Mouse (Mus musculus): ENCODE results near the gene Bicra.

Gene Bicra

DNA sequence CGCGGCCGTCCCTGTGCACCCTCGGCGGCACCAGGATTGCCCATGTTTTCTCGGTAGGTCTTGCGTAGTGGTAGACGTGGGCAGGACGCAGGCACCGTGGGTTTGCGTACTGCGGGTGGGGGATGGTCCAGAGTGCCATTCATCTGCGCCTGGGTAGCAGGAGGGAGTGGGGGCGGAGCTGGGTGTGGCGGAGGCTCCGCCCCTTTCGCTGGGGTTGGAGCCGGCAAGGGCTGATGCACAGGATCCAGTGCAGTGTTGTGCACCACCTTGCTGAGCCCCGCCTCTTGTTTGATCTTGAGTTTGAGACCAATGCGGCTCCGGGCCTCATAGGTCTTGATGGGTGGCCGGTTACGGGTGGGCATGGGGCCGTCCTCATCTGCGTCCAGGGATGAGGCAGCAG, 75.5 kb downstream of the Bicra start:
- no peak for DNase-seq (ENCODE audit: low spot score)

DNA sequence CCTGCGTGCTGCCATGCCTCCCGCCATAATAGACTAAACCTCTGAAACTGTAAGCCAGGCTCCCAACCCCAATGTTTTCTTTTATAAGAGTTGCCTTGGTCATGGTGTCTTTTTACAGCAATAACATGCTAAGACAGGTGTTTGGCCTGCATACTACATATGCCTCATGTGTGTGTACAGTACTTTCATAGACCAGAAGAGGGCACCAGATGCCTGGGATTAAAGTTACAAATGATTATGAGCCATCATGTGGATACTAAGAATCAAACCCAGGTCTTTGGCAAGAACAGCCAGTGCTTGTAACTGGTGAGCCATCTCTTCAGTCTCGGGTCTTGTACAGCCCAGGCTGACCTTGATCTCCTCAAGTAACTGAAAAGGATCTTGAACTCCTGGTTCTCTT, 78.0 kb downstream of the Bicra start:
- DNase-seq (ENCODE audit: low spot score) = no peak

DNA sequence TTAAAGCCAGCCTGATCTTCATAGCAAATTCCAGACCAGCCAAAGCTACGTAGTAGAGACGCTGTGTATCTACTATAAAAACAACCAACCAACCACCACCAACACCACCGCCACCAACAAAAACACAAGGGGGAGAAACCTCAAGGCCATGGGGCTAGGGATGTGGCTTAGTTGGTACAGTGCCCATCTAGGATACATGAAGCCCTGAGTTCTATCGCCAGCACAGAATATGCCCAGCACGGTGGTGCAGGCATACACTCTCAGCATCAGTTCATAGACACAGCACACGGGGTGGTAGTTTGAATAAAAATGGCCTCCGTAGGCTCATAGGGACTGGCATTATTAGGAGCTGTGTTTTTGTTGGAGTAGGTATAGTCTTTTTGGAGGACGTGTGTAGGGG, 79.4 kb downstream of the Bicra start:
- no peak for DNase-seq (ENCODE audit: low spot score)

DNA sequence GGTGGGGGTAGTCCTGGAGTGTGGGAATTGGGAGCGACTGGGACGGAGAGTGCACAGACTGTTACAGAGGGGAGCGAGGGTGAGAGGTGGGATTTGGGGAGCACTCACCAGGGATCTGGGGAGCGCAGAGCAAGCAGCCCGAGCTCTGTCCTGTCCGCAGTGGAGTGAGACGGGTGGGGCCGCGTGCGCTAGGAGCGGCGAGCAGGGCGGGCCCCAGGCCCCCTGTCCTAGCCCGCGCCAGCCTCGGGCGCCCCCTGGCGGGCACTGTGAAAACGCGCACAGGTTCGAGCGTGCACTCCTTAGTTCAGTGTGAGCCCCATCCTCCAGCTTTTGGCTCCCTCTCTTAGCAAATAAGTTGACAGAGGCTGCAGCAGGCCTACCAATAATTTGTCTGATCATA, 80.4 kb downstream of the Bicra start, which contains the start of gene Ehd2:
Gene Ehd2 (minus strand): TSS at position 256 of the 400 bp plus-strand sequence.
- peak; percentile 86 for DNase-seq (ENCODE audit: low spot score)

DNA sequence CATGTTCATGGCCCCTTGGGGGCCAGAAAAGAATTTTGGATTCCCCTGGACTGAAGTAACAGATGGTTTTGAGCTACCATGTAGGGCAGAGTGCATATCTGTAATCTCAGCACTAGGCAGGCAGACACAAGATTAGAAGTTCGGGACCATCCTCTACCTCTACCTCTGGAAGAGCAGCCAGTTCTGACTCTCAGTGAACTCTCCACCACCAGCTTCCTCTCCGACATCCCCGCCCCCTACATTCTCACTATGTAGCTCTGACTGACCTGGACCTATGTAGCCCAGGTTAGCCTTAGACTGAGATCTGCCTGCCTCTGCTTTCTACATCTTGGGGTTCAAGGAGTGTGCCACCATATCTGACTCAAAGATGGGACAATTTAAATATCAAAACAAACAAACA, 81.2 kb downstream of the Bicra start:
- DNase-seq (ENCODE audit: low spot score) = no peak

DNA sequence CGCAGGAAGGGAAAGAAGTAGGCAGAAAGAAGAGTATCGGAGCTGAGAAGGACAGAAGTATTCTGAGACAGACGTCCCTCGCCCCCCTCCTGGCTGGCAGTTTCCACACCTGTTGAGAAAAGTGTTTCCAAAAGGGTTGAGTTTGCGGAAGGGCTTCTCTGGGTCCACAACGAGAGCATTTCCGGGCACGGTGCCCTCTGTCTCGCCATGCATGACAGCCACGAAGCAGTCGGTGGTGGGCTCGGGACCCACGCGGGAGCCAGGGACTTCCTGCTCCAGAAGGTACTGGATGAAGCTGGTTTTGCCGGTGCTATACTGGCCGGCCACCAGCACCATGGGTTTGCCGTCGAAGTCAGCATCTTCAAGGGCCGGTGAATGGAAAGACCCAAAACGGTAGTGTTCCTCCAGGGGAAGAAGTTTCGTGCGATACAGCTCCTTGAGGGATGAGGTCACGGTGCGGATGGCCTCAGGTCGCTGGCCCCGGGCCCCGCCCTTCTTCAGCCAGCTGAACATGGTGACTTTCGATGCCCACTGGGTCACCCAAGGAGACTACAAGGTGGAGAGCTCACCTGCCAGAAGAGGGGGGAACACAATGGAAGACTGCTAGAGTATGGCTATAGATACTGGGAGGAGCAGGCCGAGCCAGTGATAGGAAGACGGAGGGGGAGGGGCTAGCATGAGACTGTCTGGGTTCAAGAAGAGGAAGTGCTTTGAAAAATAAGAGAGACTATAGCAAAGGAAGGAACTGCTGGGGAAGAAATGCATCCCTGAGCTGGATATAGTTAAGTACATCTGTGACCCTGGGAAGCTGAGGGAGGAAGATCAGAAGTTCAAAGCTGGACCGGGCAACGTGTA, 83.7 kb downstream of the Bicra start:
- no peak for DNase-seq (ENCODE audit: low spot score)

DNA sequence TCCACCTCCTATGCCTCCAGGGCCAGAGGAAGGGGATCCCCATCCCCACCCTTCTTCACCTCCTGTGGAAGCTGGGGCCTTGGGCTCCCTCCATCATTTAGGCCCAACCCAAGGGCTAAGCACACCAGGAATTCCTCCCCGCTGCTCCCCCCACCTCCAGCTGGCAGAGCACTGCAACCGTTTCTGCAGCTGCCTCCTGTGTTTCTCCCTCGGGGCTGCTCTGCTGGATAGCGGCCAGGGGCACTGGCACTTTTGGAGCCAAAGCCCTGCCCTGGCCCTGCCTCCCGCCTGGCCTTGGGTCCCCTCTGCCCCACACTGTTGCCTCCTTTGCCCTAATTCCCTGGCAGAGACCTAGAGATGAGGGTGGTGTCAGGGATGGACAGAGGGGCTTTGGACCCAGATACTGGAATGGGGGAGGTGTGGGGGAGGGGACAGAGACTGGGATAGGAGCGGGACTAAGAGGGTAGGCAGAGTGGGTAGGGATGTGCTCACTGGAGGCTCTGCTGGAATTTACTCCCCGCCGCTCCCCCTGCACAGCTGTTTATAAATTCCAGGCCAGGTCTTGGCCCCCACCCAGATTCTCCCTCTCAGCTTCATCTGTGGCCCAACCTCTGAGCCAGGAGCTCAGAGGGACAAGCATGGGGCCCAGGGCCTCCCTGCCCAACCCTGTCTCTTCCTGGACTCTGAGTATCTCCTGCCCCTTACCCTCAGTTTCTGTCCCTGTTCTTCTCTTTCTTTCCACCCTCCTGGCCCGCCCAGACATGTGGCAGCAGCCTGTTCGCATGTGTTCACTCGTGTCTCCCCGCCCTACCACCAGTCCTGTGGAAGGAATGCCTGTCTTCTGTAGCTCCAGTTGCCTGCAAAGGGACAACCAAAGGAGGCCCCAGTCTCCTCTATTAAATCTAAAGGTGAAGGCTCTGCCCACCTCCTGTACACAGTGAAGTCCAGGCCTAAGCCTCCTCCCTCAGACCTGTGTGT, 85.1 kb downstream of the Bicra start:
- peak; percentile 35 for DNase-seq (ENCODE audit: low spot score)

DNA sequence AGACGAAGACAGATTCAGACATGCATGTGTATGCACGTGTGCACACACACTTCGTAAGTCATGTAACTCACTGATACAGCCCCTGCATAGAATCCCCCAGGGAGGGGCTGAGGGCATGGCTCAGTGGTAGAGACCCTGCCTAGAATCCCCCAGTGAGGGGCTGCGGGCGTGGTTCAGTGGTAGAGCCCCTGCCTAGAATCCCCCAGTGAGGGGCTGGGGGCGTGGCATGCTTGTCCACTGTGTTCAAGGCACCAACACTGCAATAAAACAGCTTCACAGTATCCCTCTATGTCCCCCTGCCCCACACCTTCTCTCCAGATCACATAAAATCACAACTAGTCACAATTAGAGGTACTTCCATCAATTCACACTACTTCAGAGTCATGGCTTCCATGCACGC, 85.9 kb downstream of the Bicra start:
- DNase-seq (ENCODE audit: low spot score) = no peak

DNA sequence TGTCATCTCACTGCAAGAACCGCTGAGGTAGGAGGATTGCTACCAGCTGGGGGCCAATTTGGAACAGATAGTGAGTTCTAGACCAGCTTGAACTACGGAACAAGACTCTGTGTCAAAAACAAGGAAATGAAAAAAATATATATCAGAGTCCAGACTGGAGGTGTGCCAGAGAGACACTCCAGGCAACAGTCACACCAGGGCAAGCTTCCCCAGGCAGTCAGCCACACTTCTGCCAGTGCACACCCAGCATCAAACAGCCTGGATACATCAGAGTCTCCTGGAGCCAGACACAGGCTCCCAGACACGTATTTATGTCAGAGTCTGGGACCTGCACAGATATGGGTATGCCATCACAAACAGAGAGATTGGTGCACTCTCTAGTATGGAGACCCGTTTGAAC, 86.5 kb downstream of the Bicra start:
- DNase-seq (ENCODE audit: low spot score) = no peak

DNA sequence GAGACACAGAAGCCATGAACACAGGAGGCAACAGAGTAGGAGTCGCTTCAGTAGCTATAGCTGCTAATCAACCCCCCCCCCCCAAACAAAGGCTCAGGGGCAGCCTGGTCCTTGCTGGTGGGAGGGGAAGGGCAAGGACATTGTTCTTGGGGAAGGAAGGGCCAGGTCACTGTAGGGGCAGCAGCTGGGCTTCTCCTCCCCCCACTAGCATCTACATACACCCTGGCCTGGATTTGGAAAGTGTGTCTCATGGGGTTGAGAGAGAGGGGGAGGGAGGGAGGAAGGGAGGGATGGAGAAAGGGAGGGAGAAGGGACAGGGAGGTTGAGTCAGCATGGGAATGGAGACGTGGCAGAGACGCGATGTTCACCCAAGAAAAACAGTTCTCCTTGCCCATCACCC, 87.0 kb downstream of the Bicra start:
- peak; percentile 51 for DNase-seq (ENCODE audit: low spot score)

DNA sequence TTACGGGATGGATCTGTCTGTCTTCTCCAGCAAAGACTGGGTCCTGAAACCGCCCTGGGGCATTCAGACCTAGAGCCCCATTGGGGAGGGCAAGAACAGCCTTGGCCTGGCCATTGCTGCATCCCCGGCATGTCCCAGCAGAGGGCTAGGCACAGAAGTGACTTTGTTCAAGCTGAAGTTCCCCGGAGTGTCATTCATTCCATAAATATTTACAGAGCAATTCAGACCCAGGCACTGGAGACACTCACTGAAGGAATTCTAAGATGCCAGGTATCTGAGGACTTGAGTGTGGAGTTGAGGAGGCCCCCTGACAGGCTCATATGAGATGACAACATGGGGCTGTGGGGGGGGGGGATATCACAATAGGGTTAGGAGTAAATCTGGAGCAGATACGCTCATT, 91.6 kb downstream of the Bicra start:
- DNase-seq (ENCODE audit: low spot score) = no peak

DNA sequence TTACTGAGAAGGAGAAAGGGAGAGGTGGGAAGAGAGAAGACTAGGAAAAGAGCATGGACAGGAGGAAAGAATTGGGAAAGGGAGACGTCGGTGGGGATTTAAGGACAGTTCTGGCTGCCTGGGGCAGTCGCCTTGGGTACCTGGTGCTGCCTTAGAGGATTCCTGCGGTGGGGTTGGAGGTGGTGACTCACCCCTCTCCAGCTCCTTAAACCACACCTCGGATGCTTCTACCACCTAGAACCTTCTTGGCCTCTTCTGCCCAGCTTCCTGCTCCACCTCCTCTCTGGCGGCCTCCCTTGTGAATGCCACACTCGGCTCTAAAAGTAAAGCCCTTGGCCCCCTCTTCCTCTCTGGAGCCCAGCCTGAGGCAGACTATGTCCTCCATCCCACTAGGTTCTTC, 92.2 kb downstream of the Bicra start:
- no peak for DNase-seq (ENCODE audit: low spot score)

DNA sequence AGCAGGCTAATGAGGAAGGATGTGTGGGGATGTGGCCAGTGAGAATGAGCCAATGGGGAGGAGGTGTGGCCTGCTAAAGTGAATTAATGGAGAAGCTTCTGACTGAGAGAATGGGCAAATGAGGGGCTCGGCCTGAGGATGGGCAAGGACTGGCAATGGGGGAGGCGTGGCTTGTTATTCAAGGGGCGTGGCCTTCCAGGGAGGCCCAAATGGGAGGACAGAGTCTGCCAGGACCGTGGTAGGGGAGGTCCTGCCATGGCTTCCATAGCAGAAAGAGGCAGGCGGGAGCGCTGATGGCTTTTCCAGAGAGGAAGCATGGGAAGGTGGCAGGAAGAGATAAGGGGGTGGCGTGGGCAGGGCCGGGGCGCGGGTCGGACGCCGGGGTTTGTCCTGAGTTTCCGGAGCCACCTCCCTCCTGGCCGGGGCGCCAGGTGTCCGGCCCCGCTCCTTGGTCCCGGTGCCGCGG, 92.7 kb downstream of the Bicra start:
- DNase-seq (ENCODE audit: low spot score) = peak; percentile 69

DNA sequence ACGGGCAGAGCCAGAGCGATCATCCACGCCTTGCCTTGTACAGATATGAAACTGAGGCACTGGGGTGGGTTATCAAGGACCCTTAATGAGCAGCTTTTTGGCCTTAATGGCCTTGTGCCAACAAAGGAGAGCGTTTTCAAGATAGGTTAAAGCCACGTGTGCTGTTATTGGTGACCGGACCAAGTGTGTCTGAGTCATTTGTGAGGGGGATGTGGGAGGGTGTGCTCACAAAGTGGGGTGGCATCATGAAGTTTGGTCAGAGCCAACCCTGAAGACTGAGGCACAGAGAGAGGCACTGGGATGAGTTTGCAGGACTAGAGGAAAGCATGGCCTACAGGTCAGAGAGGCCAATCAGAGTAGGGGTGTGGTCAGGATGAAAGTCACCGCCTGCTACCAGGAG, 93.3 kb downstream of the Bicra start:
- no peak for DNase-seq (ENCODE audit: low spot score)

DNA sequence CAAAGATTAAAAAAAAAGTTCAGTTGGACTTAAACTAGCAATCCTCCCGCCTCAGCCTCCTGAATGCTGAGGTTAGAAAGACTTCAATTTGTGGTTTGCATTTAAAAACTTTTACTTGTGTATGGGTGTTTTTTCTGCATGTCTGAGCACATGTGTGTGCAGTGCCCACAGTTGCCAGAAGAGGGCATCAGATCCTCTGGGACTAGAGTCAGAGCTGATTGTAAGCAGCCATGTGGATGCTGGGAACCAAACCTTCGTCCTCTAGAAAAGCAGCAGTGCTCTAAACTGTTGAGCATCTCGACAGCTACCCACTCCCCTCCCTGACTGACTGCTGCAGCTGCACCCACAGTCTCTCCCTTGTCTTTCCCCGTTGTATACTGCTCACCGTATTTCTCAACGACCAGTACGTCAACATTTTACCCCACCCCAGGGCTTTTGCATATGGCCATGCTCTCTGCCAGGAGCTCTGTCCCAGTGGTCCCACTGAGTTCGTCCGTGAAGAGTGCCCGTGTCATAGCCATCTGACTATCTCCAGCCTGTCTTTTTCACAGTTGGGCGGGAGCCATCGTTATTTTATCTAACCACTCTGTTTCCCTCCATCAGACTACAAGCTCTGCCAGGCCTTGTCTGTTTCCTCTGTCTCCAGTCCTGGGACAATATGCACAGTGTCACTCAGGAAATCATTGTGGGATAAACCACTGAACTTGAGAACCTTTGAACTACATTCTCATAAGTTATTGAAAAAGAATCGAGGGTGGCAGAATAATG, 94.2 kb downstream of the Bicra start:
- DNase-seq (ENCODE audit: low spot score) = no peak

DNA sequence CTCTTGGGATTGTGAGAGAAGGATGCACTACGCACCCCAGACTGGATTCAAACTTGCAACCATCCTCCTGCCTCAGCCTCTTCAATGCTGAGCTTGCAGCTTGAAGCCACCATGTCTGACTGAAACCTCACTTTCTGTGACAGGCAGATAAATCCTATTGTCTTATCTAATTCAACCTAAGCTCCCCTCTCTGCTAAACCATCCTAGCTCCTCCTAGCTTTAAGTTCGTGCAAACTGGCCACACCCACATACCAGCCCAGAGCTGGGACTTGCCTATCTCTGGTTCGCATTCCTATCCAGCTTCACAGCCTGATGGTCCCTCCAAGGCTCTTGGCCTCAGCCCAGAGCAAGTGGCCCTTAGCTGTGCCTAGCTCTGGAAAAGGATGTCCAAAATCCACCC, 95.3 kb downstream of the Bicra start:
- DNase-seq (ENCODE audit: low spot score) = no peak

DNA sequence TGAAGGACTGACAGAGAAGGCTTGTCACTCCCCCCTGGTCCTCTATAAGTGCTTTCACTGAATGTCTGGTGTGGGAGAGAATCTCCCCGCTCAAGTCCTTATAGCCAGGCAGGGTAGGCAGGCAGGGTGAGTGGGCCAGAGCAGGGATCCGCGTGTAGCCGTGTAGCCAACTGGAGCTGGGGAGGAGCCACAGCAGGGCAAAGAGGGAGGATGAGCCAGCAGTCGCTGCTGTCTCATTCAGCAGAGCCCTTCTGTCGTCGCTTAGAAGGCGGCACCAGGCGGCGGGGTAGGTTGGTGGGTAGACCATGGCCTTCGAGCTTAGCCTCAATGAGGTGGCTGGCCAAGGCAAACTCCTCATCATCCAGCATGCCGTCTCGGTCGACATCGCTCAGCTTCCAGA, 97.7 kb downstream of the Bicra start:
- no peak for DNase-seq (ENCODE audit: low spot score)

DNA sequence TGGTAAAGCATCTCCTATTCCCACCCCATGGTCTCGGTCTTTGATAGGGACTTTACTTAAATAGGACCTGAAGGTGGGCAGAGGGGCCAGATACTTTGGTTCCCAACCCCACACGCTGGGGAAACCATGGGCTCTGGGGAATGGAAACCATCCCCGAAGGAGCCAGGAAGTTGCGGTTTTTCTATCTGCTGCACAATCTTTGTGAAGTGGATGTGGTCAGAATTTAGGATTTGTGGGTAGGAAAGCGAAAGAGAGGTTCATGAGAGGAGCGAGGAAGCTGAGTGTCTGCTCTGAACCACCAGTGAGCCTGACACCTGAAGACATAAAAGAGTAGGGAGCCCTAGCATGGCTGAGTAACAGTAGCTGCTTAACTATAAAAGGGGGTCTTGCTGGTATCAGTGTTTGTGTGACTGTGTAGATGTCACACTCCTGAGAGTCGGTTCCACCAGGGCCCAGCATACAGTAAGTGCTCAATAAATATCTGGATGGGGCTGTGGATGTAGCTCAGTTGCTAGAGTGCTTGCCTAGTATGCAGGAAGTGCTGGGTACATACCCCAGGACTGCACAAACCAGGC, 98.4 kb downstream of the Bicra start:
- no peak for DNase-seq (ENCODE audit: low spot score)

DNA sequence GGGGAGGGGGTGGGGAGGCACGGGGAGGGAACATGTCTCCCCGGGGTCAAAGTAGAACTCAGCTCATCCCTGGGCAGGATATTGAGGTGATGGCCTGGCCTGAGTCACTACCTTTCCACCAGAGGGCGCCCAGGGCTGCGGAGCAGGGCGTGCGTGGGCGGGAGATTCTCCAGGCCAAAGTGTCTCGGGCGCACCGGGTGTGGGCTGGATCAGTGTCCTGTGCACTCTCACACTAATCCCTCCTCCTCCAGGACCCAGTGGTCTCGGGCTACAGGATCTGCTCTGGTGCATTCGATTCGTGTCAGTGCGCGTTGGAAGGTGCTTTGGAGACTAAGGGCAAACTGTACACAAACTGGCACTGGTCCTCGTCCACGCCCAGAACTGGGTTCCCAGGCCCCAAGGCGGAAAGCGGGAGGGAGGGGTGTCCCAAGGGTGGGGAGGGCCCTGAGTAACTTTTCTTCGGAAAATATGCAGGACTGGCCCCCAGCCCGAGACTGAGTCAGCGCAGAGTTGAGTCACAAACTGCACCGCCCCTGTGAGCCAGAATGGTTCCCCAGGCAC, 99.3 kb downstream of the Bicra start:
- peak; percentile 86 for DNase-seq (ENCODE audit: low spot score)

DNA sequence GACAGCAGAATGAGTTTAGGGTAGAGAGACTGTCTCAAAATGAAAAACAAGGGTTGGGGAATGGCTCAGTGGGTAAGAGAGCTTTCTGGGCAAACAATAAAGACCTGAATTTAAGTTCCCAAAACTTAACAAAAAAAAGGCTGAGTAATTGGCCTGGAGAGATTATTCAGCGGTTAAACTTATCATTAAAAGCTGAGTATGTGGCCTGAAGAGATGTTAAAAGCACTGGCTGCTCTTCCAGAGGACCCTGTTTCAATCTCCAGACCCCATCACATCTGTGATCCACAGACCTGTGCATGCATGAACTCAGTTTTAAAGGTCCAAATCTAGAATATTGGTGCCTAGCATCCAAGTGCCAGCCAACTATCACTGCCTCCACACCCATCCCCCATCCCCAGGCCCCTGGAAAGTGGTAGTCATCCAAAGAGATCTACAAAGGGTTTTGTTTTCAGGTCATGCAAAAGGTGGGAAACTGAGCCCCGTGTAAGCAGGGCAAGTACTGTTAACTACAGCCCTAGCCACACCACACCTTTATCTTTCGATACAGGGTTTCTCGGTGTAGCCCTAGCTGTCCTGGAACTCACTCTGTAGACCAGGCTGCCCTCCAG, 100.0 kb downstream of the Bicra start:
- DNase-seq (ENCODE audit: low spot score) = no peak
